Mouse (Mus musculus): ENCODE data around the gene Slc36a3. TPM values are rescaled to one million over a fixed set of nuclear protein-coding genes. Genes with fewer than 3 reads are reported as not detected.

Gene Slc36a3
- not detected in 2 replicates for polyA plus RNA-seq (2015; fragmentation: Nextera tagmentation; extraction: Ambion mirVana)

GRCm38 (mm10) chr11:55151608-55152007 is at the start of gene Slc36a3:
Slc36a3 (minus strand) TSS chr11:55151708.

GRCm38 (mm10) chr11:55184733-55185291 is 33.3 kb upstream of the Slc36a3 start, which contains the start of gene Slc36a2:
Slc36a2 (minus strand) TSS chr11:55185077.

GRCm38 (mm10) chr11:55097463-55098188 is 53.9 kb downstream of the Slc36a3 start, which contains the start of gene Gm2a:
Gm2a (plus strand) TSS chr11:55098115.

DNA sequence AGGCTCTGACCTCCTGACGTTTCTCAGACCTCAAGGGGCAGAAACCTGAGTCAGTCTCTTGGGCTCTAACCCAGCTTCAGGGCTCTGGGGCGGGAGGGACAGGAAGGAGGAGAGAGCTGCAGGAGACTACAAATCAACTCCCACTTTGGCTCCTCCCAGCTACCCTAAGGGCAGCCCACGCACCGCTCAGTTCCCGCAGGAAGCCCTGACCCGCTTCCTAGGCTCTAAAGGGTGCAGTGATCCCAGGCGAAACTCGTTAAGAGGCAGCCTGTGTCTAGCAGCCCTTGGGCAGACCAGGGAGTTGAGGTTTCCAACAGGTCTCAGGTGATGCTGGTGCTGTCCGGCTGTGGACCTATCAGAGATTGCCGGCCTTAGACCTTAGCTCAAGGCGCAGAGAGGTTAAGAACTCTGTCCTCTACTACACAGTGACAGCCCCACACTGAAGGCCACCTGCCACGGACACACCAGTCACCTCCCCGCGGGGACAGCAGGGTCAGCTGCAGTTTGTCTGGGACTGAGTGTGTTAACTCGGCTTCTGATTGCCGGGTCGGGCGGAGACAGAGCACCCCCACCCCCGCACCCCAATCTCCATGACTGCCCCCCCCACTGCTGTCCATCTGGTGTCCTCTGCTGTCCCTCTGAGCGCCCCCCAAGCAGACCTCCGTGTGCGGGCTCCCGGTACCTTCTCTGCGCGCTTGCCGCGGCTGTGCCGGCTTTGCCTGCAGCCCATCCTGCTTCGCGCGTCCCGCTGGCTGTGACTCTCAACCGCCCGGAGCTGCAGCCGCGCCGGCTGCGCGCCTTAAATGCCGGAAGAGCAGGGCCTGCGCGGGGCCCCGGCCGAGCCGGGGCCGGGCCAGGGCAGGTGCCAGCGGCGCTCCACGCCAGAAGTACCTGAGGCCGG is 73.9 kb downstream of the Slc36a3 start, which contains the start of gene Ccdc69:
Ccdc69 (minus strand) TSS at position 801 of the 901 bp plus-strand sequence.

Other genes with a start within 250 kb of the Slc36a3 start
- gene Gpx3, start 249.3 kb downstream of the Slc36a3 start, polyA plus RNA-seq (2015; fragmentation: Nextera tagmentation; extraction: Ambion mirVana), result 67.6 and 71.4 TPM in 2 replicates
- 17.5 and 17.6 TPM in 2 replicates for gene Tnip1, start 188.8 kb downstream of the Slc36a3 start, polyA plus RNA-seq (2015; fragmentation: Nextera tagmentation; extraction: Ambion mirVana)
- gene Anxa6, start 118.3 kb downstream of the Slc36a3 start, polyA plus RNA-seq (2015; fragmentation: Nextera tagmentation; extraction: Ambion mirVana), result 108 and 111 TPM in 2 replicates
- 0.48 and 0.81 TPM in 2 replicates for gene Ccdc69, start 73.6 kb downstream of the Slc36a3 start, polyA plus RNA-seq (2015; fragmentation: Nextera tagmentation; extraction: Ambion mirVana)
- gene Gm2a, start 53.6 kb downstream of the Slc36a3 start, polyA plus RNA-seq (2015; fragmentation: Nextera tagmentation; extraction: Ambion mirVana), result 71.2 and 74.1 TPM in 2 replicates
- 1.2 and 1.7 TPM in 2 replicates for gene Slc36a2, start 33.4 kb upstream of the Slc36a3 start, polyA plus RNA-seq (2015; fragmentation: Nextera tagmentation; extraction: Ambion mirVana)
- gene Slc36a1, start 52.6 kb upstream of the Slc36a3 start, polyA plus RNA-seq (2015; fragmentation: Nextera tagmentation; extraction: Ambion mirVana), result 3.8 and 4.2 TPM in 2 replicates
- gene Fat2, start 184.9 kb upstream of the Slc36a3 start, polyA plus RNA-seq (2015; fragmentation: Nextera tagmentation; extraction: Ambion mirVana), result 0.06 TPM in 2 replicates

All from neural tube, postnatal 0 days (tissue).